In genomic region chr7:19342481-19343027, GRCm38 (mm10) we compare ENCODE assay signal across 8 mouse cellular contexts. TPM values are rescaled to one million over a fixed set of nuclear protein-coding genes. Genes with fewer than 3 reads are reported as not detected.
DNase-seq lines count a peak whose midpoint lies in the region; ATAC-seq and TF ChIP-seq lines count a peak whose summit lies in the region.

No protein-coding gene starts in this region.

- ATAC-seq in frontal cortex, adult (ENCODE audit: low TSS enrichment): peak; percentile 22

- H3K27ac ChIP-seq in ES-Bruce4 (ENCODE audit: insufficient read depth, low read length): no peak overlapping the region
- no peak overlapping the region for H3K27ac ChIP-seq in cerebellum, adult 2 months (ENCODE audit: insufficient read depth, low read length)
- peak overlapping the region; percentile 61 for H3K27ac ChIP-seq in olfactory bulb, adult 2 months (ENCODE audit: insufficient read depth, low read depth, low read length)

- peak overlapping the region; percentile 63 for H3K9ac ChIP-seq in ES-Bruce4 (ENCODE audit: low read depth, poor library complexity, severe bottlenecking)

- TF ChIP-seq EP300 in ES-Bruce4 (IDR thresholded peaks at IDR 0.05; ENCODE audit: insufficient read depth, low read depth, low read length): no peak

- no peaks in the 10 kb centered on the region for H3K9me3 ChIP-seq in ES-Bruce4 (replicated peaks; ENCODE audit: control insufficient read depth, insufficient read depth, low read length, poor library complexity, severe bottlenecking)

- TF ChIP-seq CTCF in ES-Bruce4 (IDR thresholded peaks at IDR 0.05; ENCODE audit: low read depth, low read length): peak; percentile 90
- peak; percentile 95 for TF ChIP-seq CTCF in cerebellum, adult 2 months (IDR thresholded peaks at IDR 0.05; ENCODE audit: borderline replicate concordance, insufficient read depth, low read depth, low read length)
- TF ChIP-seq CTCF in lung, adult 2 months (IDR thresholded peaks at IDR 0.05; ENCODE audit: insufficient read depth, low read length): peak; percentile 85
- peak; percentile 96 for TF ChIP-seq CTCF in olfactory bulb, adult 2 months (IDR thresholded peaks at IDR 0.05; ENCODE audit: insufficient read depth, low read depth, low read length)

- peak; percentile 90 to 96 for DNase-seq in cerebellum, adult 2 months
- DNase-seq in heart, postnatal 4 days: peak; percentile 94
- DNase-seq in layer of hippocampus, adult 8-10 months (ENCODE audit: low spot score in 2 of 2): peak; percentile 84 to 91
- DNase-seq in lung, adult 2 months: peak; percentile 88
- peak; percentile 82 for DNase-seq in thymus, postnatal 0 days (ENCODE audit: low spot score)

- H3K4me3 ChIP-seq in ES-Bruce4 (ENCODE audit: low read depth, low read length): peak overlapping the region; percentile 67
- H3K4me3 ChIP-seq in cerebellum, adult 2 months (replicated peaks; ENCODE audit: insufficient read depth, low read depth, low read length): peak overlapping the region; percentile 61
- peak overlapping the region; percentile 14 for H3K4me3 ChIP-seq in lung, adult 2 months (replicated peaks; ENCODE audit: extremely low read depth, low read depth, low read length)
- H3K4me3 ChIP-seq in olfactory bulb, adult 2 months (ENCODE audit: insufficient read depth, low read depth, low read length): peak overlapping the region; percentile 57

- no peaks in the 10 kb centered on the region for H3K4me1 ChIP-seq in ES-Bruce4 (ENCODE audit: control insufficient read depth, insufficient read depth, low read length)
- H3K4me1 ChIP-seq in cerebellum, adult 2 months (ENCODE audit: control insufficient read depth, insufficient read depth, low read length): peaks cover 4% of the 10 kb centered on the region; the same call in 1 of the 2 replicates
- H3K4me1 ChIP-seq in lung, adult 2 months (ENCODE audit: control insufficient read depth, insufficient read depth, low read length): peaks cover 14% of the 10 kb centered on the region
- H3K4me1 ChIP-seq in olfactory bulb, adult 2 months (ENCODE audit: control insufficient read depth, insufficient read depth, low read length): peaks cover 32% of the 10 kb centered on the region

- no peak for TF ChIP-seq POLR2A in ES-Bruce4 (IDR thresholded peaks at IDR 0.05; ENCODE audit: insufficient read depth, low read length)
- TF ChIP-seq POLR2A in cerebellum, adult 2 months (IDR thresholded peaks at IDR 0.05; ENCODE audit: borderline replicate concordance, insufficient read depth, low read length): no peak
- TF ChIP-seq POLR2A in lung, adult 2 months (IDR thresholded peaks at IDR 0.05; ENCODE audit: borderline replicate concordance, extremely low read depth, low read depth, low read length): no peak
- TF ChIP-seq POLR2A in olfactory bulb, adult 2 months (IDR thresholded peaks at IDR 0.05; ENCODE audit: insufficient read depth, low read depth, low read length): no peak

- H3K27me3 ChIP-seq in ES-Bruce4 (ENCODE audit: control insufficient read depth, insufficient read depth, low read length, poor library complexity, severe bottlenecking): no peaks in the 10 kb centered on the region
- no peaks in the 10 kb centered on the region for H3K27me3 ChIP-seq in cerebellum, adult 2 months (ENCODE audit: control insufficient read depth, insufficient read depth, low read length)

- H3K36me3 ChIP-seq in ES-Bruce4 (ENCODE audit: control insufficient read depth, insufficient read depth, low read length, poor library complexity, severe bottlenecking): no peaks in the 10 kb centered on the region

- WGBS in cerebellum, adult 2 months: under 1% methylated on average over 27 of the region's 27 CpGs
- WGBS in lung, adult 2 months: under 1% methylated on average over 27 of the region's 27 CpGs
- WGBS in olfactory bulb, adult 2 months: under 1% methylated on average over 27 of the region's 27 CpGs

RNA-seq across cellular contexts. Expression of gene Ercc1, which starts 2.0 kb away (rescaled TPM):
- polyA plus RNA-seq in ES-Bruce4 (2011; ENCODE audit: insufficient read depth, insufficient read length, low read depth, missing spikeins): 38.1 and 43.7 TPM in 2 replicates
- polyA plus RNA-seq in cerebellum, adult 2 months (2012; rRNA removed): 52.2 and 53.9 TPM in 2 replicates
- 10 to 100 TPM; 42.4 to 43.5 TPM for total RNA-seq in heart, postnatal 4 days (2021)
- 10 to 100 TPM; 41.9 to 47.8 (median 43.2) TPM for total RNA-seq in layer of hippocampus, adult 8-10 months (2022)
- polyA plus RNA-seq in lung, adult 2 months (2012; rRNA removed): 38.7 and 46.6 TPM in 2 replicates
- polyA plus RNA-seq in olfactory bulb, adult 2 months (2012; ENCODE audit: insufficient read depth, insufficient read length, low replicate concordance, missing spikeins): not detected in 2 replicates
- 59.6 and 67.1 TPM in 2 replicates for polyA plus RNA-seq in thymus, postnatal 0 days (2015; fragmentation: Nextera tagmentation; extraction: Ambion mirVana)

RNA-seq across cellular contexts. Expression of gene Cd3eap, which starts 16.7 kb away (rescaled TPM):
- 14.6 and 16.8 TPM in 2 replicates for polyA plus RNA-seq in ES-Bruce4 (2011; ENCODE audit: insufficient read depth, insufficient read length, low read depth, missing spikeins)
- polyA plus RNA-seq in cerebellum, adult 2 months (2012; rRNA removed): 12.6 and 12.7 TPM in 2 replicates
- total RNA-seq in heart, postnatal 4 days (2021): 1 to 10 TPM; 9.0 to 9.5 TPM
- total RNA-seq in layer of hippocampus, adult 8-10 months (2022): 10 to 100 TPM; 18.3 to 20.2 (median 19.0) TPM
- polyA plus RNA-seq in lung, adult 2 months (2012; rRNA removed): 4.6 and 5.2 TPM in 2 replicates
- polyA plus RNA-seq in olfactory bulb, adult 2 months (2012; ENCODE audit: insufficient read depth, insufficient read length, low replicate concordance, missing spikeins): not detected in 2 replicates
- 15.8 and 18.7 TPM in 2 replicates for polyA plus RNA-seq in thymus, postnatal 0 days (2015; fragmentation: Nextera tagmentation; extraction: Ambion mirVana)

RNA-seq across cellular contexts. Expression of gene Ppp1r13l, which starts 17.0 kb away (rescaled TPM):
- 21.9 and 25.5 TPM in 2 replicates for polyA plus RNA-seq in ES-Bruce4 (2011; ENCODE audit: insufficient read depth, insufficient read length, low read depth, missing spikeins)
- 4.1 and 4.8 TPM in 2 replicates for polyA plus RNA-seq in cerebellum, adult 2 months (2012; rRNA removed)
- 10 to 100 TPM; 39.0 to 47.2 TPM for total RNA-seq in heart, postnatal 4 days (2021)
- 1 to 10 TPM; 5.7 to 9.2 (median 8.1) TPM for total RNA-seq in layer of hippocampus, adult 8-10 months (2022)
- 10.0 and 17.8 TPM in 2 replicates for polyA plus RNA-seq in lung, adult 2 months (2012; rRNA removed)
- polyA plus RNA-seq in olfactory bulb, adult 2 months (2012; ENCODE audit: insufficient read depth, insufficient read length, low replicate concordance, missing spikeins): not detected in 2 replicates
- 2.2 and 2.4 TPM in 2 replicates for polyA plus RNA-seq in thymus, postnatal 0 days (2015; fragmentation: Nextera tagmentation; extraction: Ambion mirVana)

RNA-seq across cellular contexts. Expression of gene Fosb, which starts 32.7 kb away (rescaled TPM):
- 0.68 and 1.1 TPM in 2 replicates for polyA plus RNA-seq in ES-Bruce4 (2011; ENCODE audit: insufficient read depth, insufficient read length, low read depth, missing spikeins)
- polyA plus RNA-seq in cerebellum, adult 2 months (2012; rRNA removed): 0.67 and 0.71 TPM in 2 replicates
- under 1 TPM; 0.52 to 0.86 TPM for total RNA-seq in heart, postnatal 4 days (2021)
- 10 to 100 TPM in 3 of 4 experiments, 1 to 10 TPM in 1; 5.4 to 13.8 (median 10.7) TPM for total RNA-seq in layer of hippocampus, adult 8-10 months (2022)
- polyA plus RNA-seq in lung, adult 2 months (2012; rRNA removed): 4.0 and 4.6 TPM in 2 replicates
- not detected in 2 replicates for polyA plus RNA-seq in olfactory bulb, adult 2 months (2012; ENCODE audit: insufficient read depth, insufficient read length, low replicate concordance, missing spikeins)
- polyA plus RNA-seq in thymus, postnatal 0 days (2015; fragmentation: Nextera tagmentation; extraction: Ambion mirVana): 0.19 and 0.21 TPM in 2 replicates

RNA-seq across cellular contexts. Expression of gene Ercc2, which starts 39.3 kb away (rescaled TPM):
- 22.6 and 28.5 TPM in 2 replicates for polyA plus RNA-seq in ES-Bruce4 (2011; ENCODE audit: insufficient read depth, insufficient read length, low read depth, missing spikeins)
- polyA plus RNA-seq in cerebellum, adult 2 months (2012; rRNA removed): 45.0 and 46.3 TPM in 2 replicates
- 10 to 100 TPM; 13.8 to 18.6 TPM for total RNA-seq in heart, postnatal 4 days (2021)
- total RNA-seq in layer of hippocampus, adult 8-10 months (2022): 10 to 100 TPM; 36.0 to 41.5 (median 37.7) TPM
- polyA plus RNA-seq in lung, adult 2 months (2012; rRNA removed): 43.3 and 44.6 TPM in 2 replicates
- polyA plus RNA-seq in olfactory bulb, adult 2 months (2012; ENCODE audit: insufficient read depth, insufficient read length, low replicate concordance, missing spikeins): not detected in 2 replicates
- 14.3 and 15.1 TPM in 2 replicates for polyA plus RNA-seq in thymus, postnatal 0 days (2015; fragmentation: Nextera tagmentation; extraction: Ambion mirVana)

Comparison
In these comparisons a context has a peak if more than half of its experiments do, and no peak if none do; other contexts are left out.
1. H3K4me3 ChIP-seq: peak in every context shown above with its lines; median percentile 67 in ES-Bruce4; 61 in cerebellum, adult 2 months; 57 in olfactory bulb, adult 2 months; 14 in lung, adult 2 months.
2. RNA of gene Ercc1, which starts 2.0 kb away (polyA plus RNA-seq): 59.6 to 67.1 TPM in thymus, postnatal 0 days, 52.2 to 53.9 TPM in cerebellum, adult 2 months, 38.7 to 46.6 TPM in lung, adult 2 months and 38.1 to 43.7 TPM in ES-Bruce4; not detected in olfactory bulb, adult 2 months; every median in the first group is over 10 times any median in the second.
3. Peak in every context shown above with its lines, with median percentiles within 50 percentile points of each other: CTCF ChIP-seq and DNase-seq.